Mouse (Mus musculus): Measurements from ENCODE around the gene Camta2.
A peak's percentile ranks its signal among the peaks of the same experiment; 100 is the strongest.

DNA sequence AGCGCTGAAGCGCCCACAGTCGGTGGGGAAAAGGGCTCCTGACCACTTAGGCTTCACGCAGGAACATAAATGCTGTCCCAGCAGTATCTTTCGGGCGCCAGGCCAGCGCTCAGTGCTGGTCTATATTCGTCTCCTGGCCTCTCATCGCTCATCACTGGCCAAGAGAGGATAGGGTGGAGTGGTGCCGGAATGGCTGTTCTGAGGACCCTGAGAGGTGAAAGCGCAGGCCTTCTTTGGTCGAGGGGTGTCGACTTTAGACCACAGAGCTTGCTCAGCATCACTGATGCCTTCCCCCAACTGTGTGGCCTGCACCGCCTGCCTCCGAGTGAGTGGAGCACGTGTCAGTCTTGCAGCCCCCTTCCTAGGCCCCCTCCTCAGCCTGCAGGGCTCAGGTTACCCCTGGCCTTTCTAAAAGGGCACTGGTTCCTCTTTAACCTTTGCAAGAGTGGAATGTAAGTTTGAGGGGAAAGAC, 31.4 kb downstream of the Camta2 start:
- TF ChIP-seq CTCF (IDR thresholded peaks at IDR 0.05; ENCODE audit: low read depth) (peak; percentile 1; the same call in 1 of the 2 replicates), EP300 (IDR thresholded peaks at IDR 0.05; ENCODE audit: low read depth) (0 out of 2 replicates have a peak, but pooled peaks have one; percentile 57)
